Mouse (Mus musculus) MEL (cell line): ENCODE data around the gene Ankub1. TPM values are rescaled to one million over a fixed set of nuclear protein-coding genes. Genes with fewer than 3 reads are reported as not detected.

ENCODE experiments used
- DNase-seq: peaks from one replicate; pipeline ENCODE4 v3.0.0; 2011; ENCODE audit warnings: low read depth, low spot score
- H3K27ac ChIP-seq: 2 replicates; pipeline ENCODE4 v1.5.1; 2012; ENCODE audit warnings: low read depth, mild to moderate bottlenecking, control low read depth, low read length, moderate library complexity; ENCODE audit not compliant: control insufficient read depth
- H3K27me3 ChIP-seq, 2 experiments: fragments of 150-350 bp in 1 of 2; sonication (generic) in 1 of 2; 2 replicates each; pipeline ENCODE4 v1.6.1; 2012; ENCODE audit warnings: low read length in 2 of 2, mild to moderate bottlenecking in 2 of 2, improper control_type of control experiment in 1 of 2, moderate library complexity in 1 of 2; ENCODE audit not compliant: insufficient read depth in 2 of 2, control insufficient read depth in 1 of 2
- H3K36me3 ChIP-seq, 2 experiments: 2 replicates each; pipeline ENCODE4 v1.6.1; 2012 to 2014; ENCODE audit warnings: low read length in 2 of 2, improper control_type of control experiment in 1 of 2, inconsistent platforms in 1 of 2, mild to moderate bottlenecking in 1 of 2; ENCODE audit not compliant: insufficient read depth in 2 of 2, control insufficient read depth in 1 of 2
- H3K4me1 ChIP-seq, 2 experiments: fragments of 150-350 bp in 1 of 2; sonication (generic) in 1 of 2; 2 replicates each; pipeline ENCODE4 v1.6.1; 2012; ENCODE audit warnings: low read length in 2 of 2, improper control_type of control experiment in 1 of 2, mild to moderate bottlenecking in 1 of 2; ENCODE audit not compliant: insufficient read depth in 2 of 2, control insufficient read depth in 1 of 2
- H3K4me3 ChIP-seq, 2 experiments: fragments of 150-350 bp in 1 of 2; sonication (generic) in 1 of 2; 2 replicates each; pipeline ENCODE4 v1.5.1; 2012; ENCODE audit warnings: low read depth in 2 of 2, low read length in 2 of 2, mild to moderate bottlenecking in 2 of 2, moderate library complexity in 2 of 2, control low read depth in 1 of 2, improper control_type of control experiment in 1 of 2; ENCODE audit not compliant: control insufficient read depth in 1 of 2, insufficient read depth in 1 of 2
- H3K79me2 ChIP-seq: 2 replicates; pipeline ENCODE4 v1.6.1; 2012; ENCODE audit warnings: mild to moderate bottlenecking, low read length, moderate library complexity; ENCODE audit not compliant: control insufficient read depth, poor library complexity, insufficient read depth
- H3K9ac ChIP-seq: 2 replicates; pipeline ENCODE4 v1.6.1; 2012; ENCODE audit warnings: low read depth, mild to moderate bottlenecking, control low read depth, low read length, moderate library complexity; ENCODE audit not compliant: control insufficient read depth, poor library complexity, severe bottlenecking
- H3K9me3 ChIP-seq: fragments of 150-350 bp; sonication (generic); replicated peaks from 2 replicates; pipeline ENCODE4 v1.6.1; 2012; ENCODE audit warnings: mild to moderate bottlenecking, low read length, improper control_type of control experiment, moderate library complexity; ENCODE audit not compliant: insufficient read depth
- CHD2 ChIP-seq: IDR thresholded peaks from 2 replicates; pipeline ENCODE4 v1.6.1; 2011; ENCODE audit warnings: low read length, improper control_type of control experiment
- E2F4 ChIP-seq: IDR thresholded peaks from 2 replicates; pipeline ENCODE4 v1.6.1; 2011; ENCODE audit warnings: low read depth, low read length, improper control_type of control experiment, borderline replicate concordance
- ELF1 ChIP-seq: IDR thresholded peaks from 2 replicates; pipeline ENCODE4 v1.6.1; 2014; ENCODE audit warnings: low read depth, mild to moderate bottlenecking, inconsistent platforms, low read length, improper control_type of control experiment, moderate library complexity
- EP300 ChIP-seq, 2 experiments: IDR thresholded peaks; 2 replicates each; pipeline ENCODE4 v1.6.1; 2011; ENCODE audit warnings: improper control_type of control experiment in 2 of 2, low read length in 2 of 2, low read depth in 1 of 2, mild to moderate bottlenecking in 1 of 2
- ETS1 ChIP-seq: IDR thresholded peaks from 2 replicates; pipeline ENCODE4 v1.6.1; 2012; ENCODE audit warnings: low read depth, mild to moderate bottlenecking, inconsistent platforms, low read length, improper control_type of control experiment, moderate library complexity
- GABPA ChIP-seq: IDR thresholded peaks from 2 replicates; pipeline ENCODE4 v1.6.1; 2012; ENCODE audit warnings: low read depth, mild to moderate bottlenecking, inconsistent platforms, low read length, improper control_type of control experiment, moderate library complexity
- GATA1 ChIP-seq: IDR thresholded peaks from 2 replicates; pipeline ENCODE4 v1.6.1; 2011; ENCODE audit warnings: low read depth, low read length, improper control_type of control experiment
- HCFC1 ChIP-seq: IDR thresholded peaks from 2 replicates; pipeline ENCODE4 v1.6.1; 2012; ENCODE audit warnings: low read depth, mild to moderate bottlenecking, inconsistent platforms, low read length, improper control_type of control experiment, moderate library complexity
- JUND ChIP-seq: IDR thresholded peaks from 2 replicates; pipeline ENCODE4 v1.6.1; 2011; ENCODE audit warnings: low read depth, mild to moderate bottlenecking, improper control_type of control experiment, low read length
- KAT2A ChIP-seq: conservative IDR thresholded peaks from 2 replicates; pipeline ENCODE4 v1.6.1; 2012; ENCODE audit warnings: low read depth, low read length, improper control_type of control experiment, inconsistent platforms
- MAFK ChIP-seq: IDR thresholded peaks from 2 replicates; pipeline ENCODE4 v1.6.1; 2011; ENCODE audit warnings: low read depth, mild to moderate bottlenecking, low read length, improper control_type of control experiment, borderline replicate concordance
- MAX ChIP-seq: IDR thresholded peaks from 2 replicates; pipeline ENCODE4 v1.6.1; 2011; ENCODE audit warnings: low read length, improper control_type of control experiment
- MAZ ChIP-seq: IDR thresholded peaks from 2 replicates; pipeline ENCODE4 v1.6.1; 2012; ENCODE audit warnings: low read depth, mild to moderate bottlenecking, inconsistent platforms, low read length, improper control_type of control experiment
- MXI1 ChIP-seq: IDR thresholded peaks from 2 replicates; pipeline ENCODE4 v1.6.1; 2011; ENCODE audit warnings: mild to moderate bottlenecking, low read depth, low read length, improper control_type of control experiment
- MYC ChIP-seq: IDR thresholded peaks from 2 replicates; pipeline ENCODE4 v1.6.1; 2011; ENCODE audit warnings: low read depth, mild to moderate bottlenecking, low read length, improper control_type of control experiment, moderate library complexity
- NELFE ChIP-seq: IDR thresholded peaks from 2 replicates; pipeline ENCODE4 v1.6.1; 2011; ENCODE audit warnings: low read depth, low read length, improper control_type of control experiment
- NRF1 ChIP-seq: IDR thresholded peaks from 2 replicates; pipeline ENCODE4 v1.6.1; 2014; ENCODE audit warnings: low read depth, mild to moderate bottlenecking, inconsistent platforms, low read length, improper control_type of control experiment, moderate library complexity; ENCODE audit not compliant: poor library complexity, insufficient read depth, severe bottlenecking
- POLR2A ChIP-seq, 2 experiments: IDR thresholded peaks; 2 replicates each; pipeline ENCODE4 v1.6.1; 2011 to 2012; ENCODE audit warnings: low read length in 2 of 2, mild to moderate bottlenecking in 2 of 2, control low read depth in 1 of 2, improper control_type of control experiment in 1 of 2, low read depth in 1 of 2, moderate library complexity in 1 of 2; ENCODE audit not compliant: control insufficient read depth in 1 of 2, insufficient read depth in 1 of 2, poor library complexity in 1 of 2
- POLR2AphosphoS2 ChIP-seq: IDR thresholded peaks from 2 replicates; pipeline ENCODE4 v1.6.1; 2011; ENCODE audit warnings: low read length, improper control_type of control experiment
- RCOR1 ChIP-seq: IDR thresholded peaks from 2 replicates; pipeline ENCODE4 v1.6.1; 2012; ENCODE audit warnings: low read depth, mild to moderate bottlenecking, inconsistent platforms, low read length, improper control_type of control experiment
- SIN3A ChIP-seq: IDR thresholded peaks from 2 replicates; pipeline ENCODE4 v1.6.1; 2012; ENCODE audit warnings: low read length, improper control_type of control experiment, inconsistent platforms
- SMC3 ChIP-seq: IDR thresholded peaks from 2 replicates; pipeline ENCODE4 v1.6.1; 2011; ENCODE audit warnings: low read depth, low read length, improper control_type of control experiment
- TAL1 ChIP-seq: IDR thresholded peaks from 2 replicates; pipeline ENCODE4 v1.6.1; 2012; ENCODE audit warnings: mild to moderate bottlenecking, inconsistent platforms, low read length, moderate library complexity, mixed read lengths
- TBP ChIP-seq: IDR thresholded peaks from 2 replicates; pipeline ENCODE4 v1.8.0; 2011; ENCODE audit warnings: low read depth, low read length, improper control_type of control experiment
- TCF12 ChIP-seq: IDR thresholded peaks from 2 replicates; pipeline ENCODE4 v1.6.1; 2014; ENCODE audit warnings: low read depth, mild to moderate bottlenecking, inconsistent platforms, low read length, improper control_type of control experiment, moderate library complexity
- UBTF ChIP-seq: IDR thresholded peaks from 2 replicates; pipeline ENCODE4 v1.6.1; 2012; ENCODE audit warnings: low read depth, mild to moderate bottlenecking, inconsistent platforms, low read length, improper control_type of control experiment, moderate library complexity, borderline replicate concordance; ENCODE audit not compliant: insufficient read depth
- USF1 ChIP-seq: IDR thresholded peaks from 2 replicates; pipeline ENCODE4 v1.6.1; 2014; ENCODE audit warnings: low read depth, mild to moderate bottlenecking, inconsistent platforms, low read length, improper control_type of control experiment, moderate library complexity
- USF2 ChIP-seq, 2 experiments: IDR thresholded peaks; 2 replicates each; pipeline ENCODE4 v1.6.1; 2011 to 2012; ENCODE audit warnings: improper control_type of control experiment in 2 of 2, low read length in 2 of 2, borderline replicate concordance in 1 of 2, inconsistent platforms in 1 of 2, low read depth in 1 of 2, mild to moderate bottlenecking in 1 of 2; ENCODE audit not compliant: insufficient read depth in 1 of 2
- ZC3H11A ChIP-seq: IDR thresholded peaks from 2 replicates; pipeline ENCODE4 v1.6.1; 2012; ENCODE audit warnings: low read depth, mild to moderate bottlenecking, inconsistent platforms, low read length, improper control_type of control experiment
- ZKSCAN1 ChIP-seq: IDR thresholded peaks from 2 replicates; pipeline ENCODE4 v1.6.1; 2012; ENCODE audit warnings: low read depth, mild to moderate bottlenecking, inconsistent platforms, low read length, improper control_type of control experiment, moderate library complexity
- ZMIZ1 ChIP-seq: IDR thresholded peaks from 2 replicates; pipeline ENCODE4 v1.6.1; 2012; ENCODE audit warnings: low read depth, mild to moderate bottlenecking, inconsistent platforms, low read length, improper control_type of control experiment, moderate library complexity
- polyA plus RNA-seq, 2 experiments: library from polyadenylated mRNA; stranded (reverse) in 1 of 2; unstranded in 1 of 2; fragments of >175 nt in 1 of 2; fragments of >200 nt in 1 of 2; gene quantifications; 2 replicates each; pipeline versions ENCODE4 v1.2.1 to v1.2.4; 2012; ENCODE audit warnings: low replicate concordance in 2 of 2, low read depth in 1 of 2; ENCODE audit not compliant: insufficient read length in 2 of 2, insufficient read depth in 1 of 2, missing spikeins in 1 of 2
- total RNA-seq: library from RNA; depleted of rRNA; stranded (reverse); fragments of 300-350 nt; gene quantifications from 2 replicates; pipeline ENCODE4 v1.2.3, GENCODE M21; 2012

The Ankub1 gene
- total and polyA plus RNA-seq, 3 experiments = not detected

DNA sequence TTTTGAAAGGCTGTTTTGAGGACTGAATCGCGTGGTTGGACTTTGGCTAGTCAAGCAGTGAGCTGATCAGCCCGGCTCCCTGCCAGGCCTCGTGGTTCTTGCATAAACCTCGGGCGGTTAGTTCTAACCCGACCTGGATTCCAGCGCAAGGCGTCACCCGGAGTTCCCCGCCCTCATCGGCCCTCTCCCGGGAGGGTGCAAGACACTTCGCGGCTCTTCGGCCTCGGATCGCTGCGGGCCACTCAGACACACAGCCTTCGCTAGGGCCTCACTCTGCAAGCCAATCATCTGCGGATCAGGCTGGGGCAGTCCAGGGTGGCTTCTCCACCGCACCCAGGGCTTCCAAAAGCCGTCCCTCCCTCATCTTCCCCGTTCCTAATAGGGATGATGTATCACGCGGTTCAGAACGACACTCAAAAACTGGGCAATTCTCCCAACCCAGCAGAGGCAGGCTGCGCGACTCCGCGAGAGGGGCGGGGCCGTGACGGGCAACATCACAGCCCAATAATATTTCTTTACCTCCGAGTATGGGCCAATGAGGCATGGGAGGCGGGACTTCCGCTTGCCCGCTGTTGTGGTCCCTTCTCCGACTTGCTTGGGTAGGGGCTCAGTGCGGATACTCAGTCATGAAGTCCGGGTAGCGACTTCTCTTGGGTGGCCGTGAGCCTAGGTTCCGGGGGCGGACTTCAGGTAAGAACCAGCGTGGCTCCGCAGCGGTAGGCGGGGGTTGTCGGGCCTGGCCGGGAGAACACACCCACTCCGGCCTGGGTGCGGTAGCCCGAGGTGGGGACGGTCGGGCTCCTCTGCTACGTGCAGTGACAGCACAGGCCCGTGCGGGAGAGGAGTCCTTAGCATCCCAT, 43.1 kb upstream of the Ankub1 start, which contains the start of gene Rnf13:
Gene Rnf13, plus strand, starts transcription at position 552 of the 860 bp plus-strand sequence.
- peak; percentile 96 for DNase-seq
- peaks cover 0 to 26% of the 10 kb centered on the region in 2 experiments; a peak in 2 of 4 replicates for H3K36me3 ChIP-seq

GRCm38 (mm10) chr3:57732206-57732915, 39.8 kb upstream of the Ankub1 start:
- no peak overlapping the region for H3K9ac ChIP-seq
- peaks cover 6% of the 10 kb centered on the region for H3K79me2 ChIP-seq
- H3K4me1 ChIP-seq = peaks cover 0 to 7% of the 10 kb centered on the region in 2 experiments; a peak in 3 of 4 replicates
- DNase-seq = no peak
- no peaks in the 10 kb centered on the region for H3K9me3 ChIP-seq
- no peak overlapping the region for H3K4me3 ChIP-seq
- no peak overlapping the region for H3K27ac ChIP-seq
- peaks cover 0 to 3% of the 10 kb centered on the region in 2 experiments; a peak in 2 of 4 replicates for H3K27me3 ChIP-seq
- peaks cover 0 to 11% of the 10 kb centered on the region in 2 experiments; a peak in 2 of 4 replicates for H3K36me3 ChIP-seq
- no peak for TF ChIP-seq USF1
- no peak for TF ChIP-seq SIN3A
- TF ChIP-seq EP300 (IDR thresholded peaks at IDR 0.05; ENCODE audit: low read depth in 1 of 2, low read length in 2 of 2) = no peak
- no peak for TF ChIP-seq POLR2AphosphoS2
- no peak for TF ChIP-seq NRF1
- no peak for TF ChIP-seq RCOR1
- TF ChIP-seq ZKSCAN1 = no peak
- TF ChIP-seq UBTF = no peak
- TF ChIP-seq GABPA = no peak
- TF ChIP-seq E2F4 = no peak
- TF ChIP-seq MXI1 = no peak
- no peak for TF ChIP-seq JUND
- TF ChIP-seq SMC3 = no peak
- TF ChIP-seq KAT2A = no peak
- no peak for TF ChIP-seq MAFK
- no peak for TF ChIP-seq ZC3H11A
- no peak for TF ChIP-seq MAX

More for the DNA sequence above, 43.1 kb upstream of the Ankub1 start, which contains the start of gene Rnf13:
- peak within 1 kb of the TSS; percentile 80 to 97 for H3K4me3 ChIP-seq
- peaks cover 13% of the 10 kb centered on the region for H3K79me2 ChIP-seq
- H3K4me1 ChIP-seq = peaks cover 3 to 11% of the 10 kb centered on the region in 2 experiments
- TF ChIP-seq USF1 = peak; percentile 38
- no peak for TF ChIP-seq USF2 (IDR thresholded peaks at IDR 0.05; ENCODE audit: borderline replicate concordance in 1 of 2, insufficient read depth in 1 of 2, low read depth in 1 of 2, low read length in 2 of 2)
- TF ChIP-seq GATA1 = no peak
- peak; percentile 71 for TF ChIP-seq ELF1
- peak; percentile 83 for TF ChIP-seq CHD2
- TF ChIP-seq TBP = peak; percentile 80
- no peak for TF ChIP-seq TAL1
- peak; percentile 77 for TF ChIP-seq MAZ
- TF ChIP-seq ZMIZ1 = peak; percentile 84
- TF ChIP-seq SMC3 = no peak
- peak; percentile 68 for TF ChIP-seq SIN3A
- peak; percentile 57 for TF ChIP-seq MAX
- peak; percentile 70 for TF ChIP-seq MYC
- peak; percentile 80 for TF ChIP-seq MXI1
- peak; percentile 27; the same call in 1 of the 2 replicates for TF ChIP-seq POLR2AphosphoS2
- TF ChIP-seq NRF1 = peak; percentile 34; the same call in 1 of the 2 replicates
- peak; percentile 75 for TF ChIP-seq NELFE
- 0 out of 2 replicates have a peak, but pooled peaks have one; percentile 14 for TF ChIP-seq RCOR1
- TF ChIP-seq JUND = no peak
- TF ChIP-seq EP300 (IDR thresholded peaks at IDR 0.05; ENCODE audit: low read depth in 1 of 2, low read length in 2 of 2) = no peak
- no peak for TF ChIP-seq ETS1
- peak; percentile 76; the same call in 1 of the 2 replicates for TF ChIP-seq HCFC1
- TF ChIP-seq KAT2A = no peak; the same call in 1 of the 2 replicates
- peak; percentile 43; the same call in 1 of the 2 replicates for TF ChIP-seq TCF12
- peak; percentile 88; the same call in 1 of the 2 replicates for TF ChIP-seq UBTF
- peak; percentile 56 to 73 for TF ChIP-seq POLR2A (IDR thresholded peaks at IDR 0.05; ENCODE audit: control insufficient read depth in 1 of 2, insufficient read depth in 1 of 2, low read depth in 1 of 2, low read length in 2 of 2, poor library complexity in 1 of 2)
- TF ChIP-seq MAFK = no peak
- peak within 1 kb of the TSS; percentile 86 for H3K9ac ChIP-seq
- no peaks in the 10 kb centered on the region for H3K27me3 ChIP-seq
- H3K27ac ChIP-seq = peak within 1 kb of the TSS; percentile 84
- H3K9me3 ChIP-seq = no peaks in the 10 kb centered on the region
